Mouse (Mus musculus): ENCODE measurements around the gene Sema5a. TPM values are rescaled to one million over a fixed set of nuclear protein-coding genes. Genes with fewer than 3 reads are reported as not detected.

Gene Sema5a
- total RNA-seq, 1 experiment from 2014 or later, result 2.0 TPM

GRCm38 (mm10) chr15:32685152-32685551 is 440.5 kb downstream of the Sema5a start:
- ATAC-seq (ENCODE audit: extremely low read depth, insufficient number of reproducible peaks, low FRiP score, poor library complexity, severe bottlenecking), result no peak

GRCm38 (mm10) chr15:32691021-32691420 is 446.4 kb downstream of the Sema5a start:
- no peak for ATAC-seq (ENCODE audit: extremely low read depth, insufficient number of reproducible peaks, low FRiP score, poor library complexity, severe bottlenecking)

- no peak for ATAC-seq (ENCODE audit: extremely low read depth, insufficient number of reproducible peaks, low FRiP score, poor library complexity, severe bottlenecking)
Observed at GRCm38 (mm10) chr15:32693006-32693405, 448.4 kb downstream of the Sema5a start.

- ATAC-seq (ENCODE audit: extremely low read depth, insufficient number of reproducible peaks, low FRiP score, poor library complexity, severe bottlenecking), result no peak
Observed at GRCm38 (mm10) chr15:32717298-32717985, 472.8 kb downstream of the Sema5a start.

GRCm38 (mm10) chr15:32718293-32718963 is 473.8 kb downstream of the Sema5a start:
- 0 out of 2 replicates have a peak, but pooled peaks have one; percentile 26 for ATAC-seq (ENCODE audit: extremely low read depth, insufficient number of reproducible peaks, low FRiP score, poor library complexity, severe bottlenecking)

GRCm38 (mm10) chr15:32718964-32719311 is 474.3 kb downstream of the Sema5a start:
- ATAC-seq (ENCODE audit: extremely low read depth, insufficient number of reproducible peaks, low FRiP score, poor library complexity, severe bottlenecking), result no peak

GRCm38 (mm10) chr15:32730839-32731238 is 486.2 kb downstream of the Sema5a start:
- ATAC-seq (ENCODE audit: extremely low read depth, insufficient number of reproducible peaks, low FRiP score, poor library complexity, severe bottlenecking), result no peak

Other genes with a start within 250 kb of the Sema5a start
- not detected in 2 replicates for gene Tas2r119, start 67.5 kb upstream of the Sema5a start, total RNA-seq (2017)